Mouse (Mus musculus): Measurements from ENCODE around the gene Kcnj4. TPM values are rescaled to one million over a fixed set of nuclear protein-coding genes. Genes with fewer than 3 reads are reported as not detected.
A peak's percentile ranks its signal among the peaks of the same experiment; 100 is the strongest.

Gene Kcnj4
- polyA plus RNA-seq, 1 experiment from 2014 or later: not detected

DNA sequence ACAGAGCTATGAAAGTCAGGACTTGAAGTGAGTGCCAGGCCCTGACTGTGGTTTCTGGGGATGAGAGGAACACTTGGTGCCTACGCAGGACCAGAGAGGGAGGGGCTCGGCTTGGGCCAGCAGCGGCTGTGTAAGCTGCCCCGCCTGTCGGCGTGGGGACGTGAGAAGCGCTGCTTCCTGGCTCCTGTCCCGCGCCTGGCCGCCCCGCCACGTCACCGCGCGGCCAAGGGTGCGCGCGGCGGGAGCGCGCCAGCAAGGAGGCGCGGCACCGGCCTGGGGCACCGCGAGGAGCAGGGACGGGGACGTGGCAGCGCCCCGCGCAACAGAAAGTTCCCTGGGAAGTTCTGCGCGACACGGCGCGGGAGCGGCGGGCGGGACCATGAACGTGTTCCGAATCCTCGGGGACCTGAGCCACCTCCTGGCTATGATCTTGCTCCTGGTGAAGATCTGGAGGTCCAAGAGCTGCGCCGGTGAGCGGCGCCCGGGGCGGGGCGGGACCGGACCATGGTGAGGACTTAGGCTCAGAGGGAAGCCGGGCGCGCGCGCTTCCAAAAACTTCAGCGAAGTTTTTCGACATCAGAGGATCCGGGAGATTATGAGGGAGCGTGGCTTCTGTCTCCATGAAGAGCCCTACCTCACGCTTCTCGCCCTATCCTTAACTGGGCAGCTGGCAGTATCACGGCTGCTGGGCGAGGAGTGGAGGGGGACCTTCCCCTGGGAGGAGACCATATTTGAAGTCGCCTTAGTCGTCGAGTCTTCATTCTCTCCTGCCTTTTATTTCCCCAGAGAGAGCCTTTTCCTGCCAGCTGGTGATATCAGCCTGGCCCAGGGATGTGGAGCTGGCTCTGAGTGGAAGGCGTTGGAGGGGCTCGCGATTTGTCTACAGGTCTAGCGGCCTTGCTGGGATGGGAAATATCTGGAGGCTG lies 11.4 kb upstream of the Kcnj4 start, which contains the start of gene Kdelr3:
Gene Kdelr3 (plus strand): TSS at position 241 of the 926 bp plus-strand sequence.
- DNase-seq (ENCODE audit: low spot score, missing footprints) (peak; percentile 94), ATAC-seq (ENCODE audit: low FRiP score) (0 out of 2 replicates have a peak, but pooled peaks have one; percentile 22)
- peaks cover 22% of the 10 kb centered on the region for H3K4me1 ChIP-seq (ENCODE audit: control insufficient read depth, insufficient read depth, low read length)
- peak within 1 kb of the TSS; percentile 58 for H3K4me2 ChIP-seq
- H3K36me3 ChIP-seq (ENCODE audit: control insufficient read depth, insufficient read depth, low read length): no peaks in the 10 kb centered on the region
- peaks cover 64% of the 10 kb centered on the region for H3K27me3 ChIP-seq (ENCODE audit: control insufficient read depth, insufficient read depth, low read length)
- H3K9me3 ChIP-seq (ENCODE audit: control insufficient read depth, low read length): no peaks in the 10 kb centered on the region
- peak within 1 kb of the TSS; percentile 45 for H3K4me3 ChIP-seq (ENCODE audit: low read depth, low read length)
- H3K9ac ChIP-seq (ENCODE audit: low read length): peak within 1 kb of the TSS; percentile 34
- H3K27ac ChIP-seq (ENCODE audit: low read depth, low read length): no peak within 1 kb of the TSS
- WGBS: 1% methylated on average over 71 of the region's 71 CpGs

- Histone ChIP-seq H3K9ac (ENCODE audit: low read length) (no peak overlapping the region), H3K9me3 (ENCODE audit: control insufficient read depth, low read length) (no peaks in the 10 kb centered on the region), H3K27ac (ENCODE audit: low read depth, low read length) (no peak overlapping the region), H3K4me2 (no peak overlapping the region), H3K36me3 (ENCODE audit: control insufficient read depth, insufficient read depth, low read length) (no peaks in the 10 kb centered on the region), H3K4me1 (ENCODE audit: control insufficient read depth, insufficient read depth, low read length) (peaks cover 25% of the 10 kb centered on the region), H3K27me3 (ENCODE audit: control insufficient read depth, insufficient read depth, low read length) (peaks cover 82% of the 10 kb centered on the region), H3K4me3 (ENCODE audit: low read depth, low read length) (no peak overlapping the region)
- no peak for ATAC-seq (ENCODE audit: low FRiP score)
- 8% methylated on average over 9 of the region's 9 CpGs for WGBS
- no peak for DNase-seq (ENCODE audit: low spot score, missing footprints)
Measured at GRCm38 (mm10) chr15:79513940-79514339, 8.9 kb upstream of the Kcnj4 start.

GRCm38 (mm10) chr15:79511553-79512320 lies 6.7 kb upstream of the Kcnj4 start:
- H3K4me3 ChIP-seq (ENCODE audit: low read depth, low read length): peak overlapping the region; percentile 36
- H3K4me1 ChIP-seq (ENCODE audit: control insufficient read depth, insufficient read depth, low read length): peaks cover 19% of the 10 kb centered on the region
- no peaks in the 10 kb centered on the region for H3K36me3 ChIP-seq (ENCODE audit: control insufficient read depth, insufficient read depth, low read length)
- H3K4me2 ChIP-seq: peak overlapping the region; percentile 66
- ATAC-seq (ENCODE audit: low FRiP score) (peak; percentile 84), DNase-seq (ENCODE audit: low spot score, missing footprints) (peak; percentile 98)
- 0 out of 2 replicates have a peak overlapping the region, but pooled peaks have one; percentile 24 for H3K9ac ChIP-seq (ENCODE audit: low read length)
- WGBS: under 1% methylated on average over 61 of the region's 61 CpGs
- H3K9me3 ChIP-seq (ENCODE audit: control insufficient read depth, low read length): no peaks in the 10 kb centered on the region
- peaks cover 80% of the 10 kb centered on the region for H3K27me3 ChIP-seq (ENCODE audit: control insufficient read depth, insufficient read depth, low read length)
- H3K27ac ChIP-seq (ENCODE audit: low read depth, low read length): no peak overlapping the region

- DNase-seq (ENCODE audit: low spot score, missing footprints) (no peak), ATAC-seq (ENCODE audit: low FRiP score) (no peak)
- H3K27me3 ChIP-seq (ENCODE audit: control insufficient read depth, insufficient read depth, low read length): peaks cover 77% of the 10 kb centered on the region
- no peaks in the 10 kb centered on the region for H3K36me3 ChIP-seq (ENCODE audit: control insufficient read depth, insufficient read depth, low read length)
- H3K9me3 ChIP-seq (ENCODE audit: control insufficient read depth, low read length): no peaks in the 10 kb centered on the region
- WGBS: 80% methylated on average over 7 of the region's 7 CpGs
- H3K4me1 ChIP-seq (ENCODE audit: control insufficient read depth, insufficient read depth, low read length): peaks cover 13% of the 10 kb centered on the region; the same call in 1 of the 2 replicates
- no peak overlapping the region for H3K4me3 ChIP-seq (ENCODE audit: low read depth, low read length)
- H3K9ac ChIP-seq (ENCODE audit: low read length): no peak overlapping the region
- H3K4me2 ChIP-seq: no peak overlapping the region
- H3K27ac ChIP-seq (ENCODE audit: low read depth, low read length): no peak overlapping the region
Measured at GRCm38 (mm10) chr15:79510425-79510824, 5.4 kb upstream of the Kcnj4 start.

GRCm38 (mm10) chr15:79509998-79510397 lies 5.0 kb upstream of the Kcnj4 start:
- Histone ChIP-seq H3K4me1 (ENCODE audit: control insufficient read depth, insufficient read depth, low read length) (peaks cover 15% of the 10 kb centered on the region), H3K27me3 (ENCODE audit: control insufficient read depth, insufficient read depth, low read length) (peaks cover 77% of the 10 kb centered on the region), H3K4me2 (no peak overlapping the region), H3K4me3 (ENCODE audit: low read depth, low read length) (no peak overlapping the region), H3K27ac (ENCODE audit: low read depth, low read length) (no peak overlapping the region), H3K9ac (ENCODE audit: low read length) (no peak overlapping the region), H3K36me3 (ENCODE audit: control insufficient read depth, insufficient read depth, low read length) (no peaks in the 10 kb centered on the region), H3K9me3 (ENCODE audit: control insufficient read depth, low read length) (no peaks in the 10 kb centered on the region)
- DNase-seq (ENCODE audit: low spot score, missing footprints): peak; percentile 69
- 43% methylated on average over 6 of the region's 6 CpGs for WGBS
- no peak for ATAC-seq (ENCODE audit: low FRiP score)

DNA sequence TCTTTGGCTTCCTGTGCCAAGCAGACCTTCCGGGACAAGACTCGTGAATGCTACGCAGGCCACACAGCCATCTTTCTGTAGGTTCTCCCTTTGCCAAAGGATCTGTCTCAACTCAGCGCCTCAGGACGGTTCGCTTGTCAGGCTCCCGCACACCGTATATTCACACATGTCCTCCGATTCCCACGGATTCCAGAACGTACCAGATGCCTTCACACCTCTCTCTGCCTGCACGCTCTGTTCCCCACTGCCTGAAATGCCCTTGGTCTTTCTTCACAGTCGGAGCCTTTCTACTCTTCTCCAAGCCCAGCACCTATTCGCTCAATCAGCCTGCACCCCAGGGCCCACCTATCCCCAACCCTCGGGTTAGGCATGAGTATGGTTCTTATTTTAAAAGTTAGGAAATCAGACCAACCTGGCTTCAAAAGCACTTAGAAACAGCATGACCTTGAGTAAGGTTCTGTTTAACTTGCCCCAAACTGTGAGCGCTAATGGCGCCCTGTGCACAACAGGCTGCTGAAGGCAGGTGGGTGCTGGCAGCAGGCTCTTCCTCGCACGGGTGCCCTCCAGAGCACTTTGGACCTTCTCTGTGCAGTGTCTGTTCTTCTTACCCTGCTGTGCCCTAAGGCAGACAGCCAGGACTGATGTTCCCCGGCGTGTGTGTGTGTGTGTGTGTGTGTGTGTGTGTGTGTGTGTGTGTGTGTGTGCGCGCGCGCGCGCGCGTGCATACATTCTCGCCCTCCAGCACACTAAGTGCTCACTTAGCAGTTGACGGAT lies 2.2 kb upstream of the Kcnj4 start:
- Histone ChIP-seq H3K9ac (ENCODE audit: low read length) (no peak overlapping the region), H3K4me1 (ENCODE audit: control insufficient read depth, insufficient read depth, low read length) (peaks cover 14% of the 10 kb centered on the region), H3K4me2 (no peak overlapping the region), H3K4me3 (ENCODE audit: low read depth, low read length) (no peak overlapping the region), H3K27ac (ENCODE audit: low read depth, low read length) (no peak overlapping the region), H3K27me3 (ENCODE audit: control insufficient read depth, insufficient read depth, low read length) (peaks cover 78% of the 10 kb centered on the region), H3K9me3 (ENCODE audit: control insufficient read depth, low read length) (no peaks in the 10 kb centered on the region), H3K36me3 (ENCODE audit: control insufficient read depth, insufficient read depth, low read length) (no peaks in the 10 kb centered on the region)
- ATAC-seq (ENCODE audit: low FRiP score) (no peak), DNase-seq (ENCODE audit: low spot score, missing footprints) (no peak)
- WGBS: 56% methylated on average over 29 of the region's 31 CpGs

GRCm38 (mm10) chr15:79506460-79506859 lies 1.4 kb upstream of the Kcnj4 start:
- no peak for DNase-seq (ENCODE audit: low spot score, missing footprints)
- H3K9me3 ChIP-seq (ENCODE audit: control insufficient read depth, low read length): no peaks in the 10 kb centered on the region
- no peak overlapping the region for H3K4me3 ChIP-seq (ENCODE audit: low read depth, low read length)
- peaks cover 7% of the 10 kb centered on the region for H3K4me1 ChIP-seq (ENCODE audit: control insufficient read depth, insufficient read depth, low read length)
- H3K9ac ChIP-seq (ENCODE audit: low read length): no peak overlapping the region
- no peak overlapping the region for H3K27ac ChIP-seq (ENCODE audit: low read depth, low read length)
- WGBS: 39% methylated on average over 7 of the region's 7 CpGs
- peaks cover 76% of the 10 kb centered on the region for H3K27me3 ChIP-seq (ENCODE audit: control insufficient read depth, insufficient read depth, low read length)
- peak overlapping the region; percentile 99; the same call in 1 of the 2 replicates for H3K4me2 ChIP-seq
- no peaks in the 10 kb centered on the region for H3K36me3 ChIP-seq (ENCODE audit: control insufficient read depth, insufficient read depth, low read length)
- ATAC-seq (ENCODE audit: low FRiP score): no peak

DNA sequence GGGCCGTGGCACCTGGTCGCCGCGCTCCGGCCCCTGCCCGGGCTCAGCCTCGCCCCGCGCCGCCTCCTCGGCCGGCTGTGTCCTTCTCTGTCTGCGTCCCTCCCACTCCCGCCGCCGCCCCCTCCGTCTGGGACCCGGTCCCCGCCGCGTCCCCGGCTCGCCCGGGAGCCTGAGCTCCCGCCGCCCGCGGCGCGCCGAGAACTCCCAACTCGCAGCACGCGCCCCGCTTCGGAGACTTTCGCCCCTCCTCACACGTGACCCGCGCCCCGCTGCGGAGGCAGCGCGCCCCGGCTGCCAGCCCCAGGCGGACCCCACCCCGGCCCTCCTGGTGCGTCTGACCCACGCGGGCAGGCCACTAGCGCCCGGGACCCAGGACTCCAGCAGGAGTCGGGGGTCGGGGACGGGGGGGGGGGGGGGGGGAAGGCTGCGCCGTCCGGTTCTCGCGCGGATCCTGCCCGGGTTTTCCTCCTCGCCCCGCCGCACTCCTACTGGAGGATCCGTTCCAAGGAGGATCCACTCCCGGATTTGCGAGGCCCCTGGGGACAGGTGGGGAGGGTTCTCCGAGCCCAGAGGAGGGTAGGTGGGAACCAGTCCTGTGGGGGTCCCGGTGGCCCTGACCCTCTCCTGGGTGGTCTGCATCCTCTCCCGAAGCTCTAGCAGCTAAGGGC lies 709 bp upstream of the Kcnj4 start:
- ATAC-seq (ENCODE audit: low FRiP score) (peak; percentile 76), DNase-seq (ENCODE audit: low spot score, missing footprints) (peak; percentile 97)
- Histone ChIP-seq H3K4me2 (peak overlapping the region; percentile 99), H3K4me1 (ENCODE audit: control insufficient read depth, insufficient read depth, low read length) (peaks cover 4% of the 10 kb centered on the region), H3K4me3 (ENCODE audit: low read depth, low read length) (peak overlapping the region; percentile 54), H3K9me3 (ENCODE audit: control insufficient read depth, low read length) (no peaks in the 10 kb centered on the region), H3K9ac (ENCODE audit: low read length) (peak overlapping the region; percentile 52), H3K27me3 (ENCODE audit: control insufficient read depth, insufficient read depth, low read length) (peaks cover 69% of the 10 kb centered on the region), H3K36me3 (ENCODE audit: control insufficient read depth, insufficient read depth, low read length) (no peaks in the 10 kb centered on the region), H3K27ac (ENCODE audit: low read depth, low read length) (no peak overlapping the region)
- WGBS: under 1% methylated on average over 52 of the region's 71 CpGs
